Mouse (Mus musculus) megakaryocyte, embryonic 14.5 days (primary cell): Measurements from ENCODE around the gene Dnah9.

Experiments used
- FLI1 ChIP-seq: IDR thresholded peaks from 2 replicates; pipeline ENCODE4 v1.6.1; 2012; ENCODE audit warnings: low read length, inconsistent platforms, mixed read lengths
- GATA1 ChIP-seq: IDR thresholded peaks from 3 replicates; pipeline ENCODE4 v1.6.1; 2012; ENCODE audit warnings: mixed read lengths, low read length, inconsistent platforms, borderline replicate concordance

GRCm38 (mm10) chr11:65812088-65812487, 356.3 kb downstream of the Dnah9 start:
- TF ChIP-seq GATA1 = no peak
- TF ChIP-seq FLI1 = no peak
